In the genomic region with DNA sequence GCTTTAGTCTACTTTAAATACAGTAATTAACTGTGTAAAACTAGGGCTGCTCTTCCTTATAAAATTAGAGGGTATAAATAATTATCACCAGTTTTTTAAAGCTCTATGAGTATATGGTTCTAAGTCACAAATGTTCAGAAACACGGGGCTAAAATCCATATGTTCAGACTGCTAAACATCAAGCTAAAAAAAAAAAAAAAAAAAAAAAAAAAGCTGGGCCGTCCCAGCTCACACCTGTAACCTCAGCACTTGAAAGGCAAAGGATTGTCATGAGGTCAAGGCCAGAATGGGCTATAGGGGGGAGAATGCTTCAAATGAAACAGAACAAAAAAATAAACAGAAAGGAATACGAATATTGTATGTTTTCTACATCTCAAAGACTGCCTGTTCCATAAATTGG, we compare ENCODE assay signal across 8 mouse cellular contexts. TPM values are rescaled to one million over a fixed set of nuclear protein-coding genes. Genes with fewer than 3 reads are reported as not detected.
A peak's percentile ranks its signal among the peaks of the same experiment; 100 is the strongest.
DNase-seq lines count a peak whose midpoint lies in the region; ATAC-seq lines count a peak whose summit lies in the region.

No protein-coding gene starts in this region.

- ATAC-seq in kidney, embryonic 15.5 days (replicated peaks; ENCODE audit: low FRiP score): no peak
- ATAC-seq in hindbrain, embryonic 15.5 days (ENCODE audit: low FRiP score, low read depth): no peak
- no peak for ATAC-seq in midbrain, embryonic 15.5 days (replicated peaks)

- H3K4me3 ChIP-seq in kidney, embryonic 15.5 days (replicated peaks): peak overlapping the region; percentile 67
- peak overlapping the region; percentile 91 for H3K4me3 ChIP-seq in brown adipose tissue, adult 24 weeks (ENCODE audit: insufficient read depth, low read depth, low read length)
- H3K4me3 ChIP-seq in hindbrain, embryonic 15.5 days: peak overlapping the region; percentile 64
- peak overlapping the region; percentile 64 for H3K4me3 ChIP-seq in midbrain, embryonic 15.5 days

- H3K27me3 ChIP-seq in kidney, embryonic 15.5 days: no peaks in the 10 kb centered on the region
- no peaks in the 10 kb centered on the region for H3K27me3 ChIP-seq in hindbrain, embryonic 15.5 days
- H3K27me3 ChIP-seq in midbrain, embryonic 15.5 days (replicated peaks): no peaks in the 10 kb centered on the region

- H3K36me3 ChIP-seq in kidney, embryonic 15.5 days: no peaks in the 10 kb centered on the region
- H3K36me3 ChIP-seq in hindbrain, embryonic 15.5 days: no peaks in the 10 kb centered on the region
- H3K36me3 ChIP-seq in midbrain, embryonic 15.5 days (replicated peaks): no peaks in the 10 kb centered on the region

- H3K9me3 ChIP-seq in kidney, embryonic 15.5 days (replicated peaks): no peaks in the 10 kb centered on the region
- H3K9me3 ChIP-seq in hindbrain, embryonic 15.5 days: no peaks in the 10 kb centered on the region
- no peaks in the 10 kb centered on the region for H3K9me3 ChIP-seq in midbrain, embryonic 15.5 days

- peak overlapping the region; percentile 59 for H3K9ac ChIP-seq in kidney, embryonic 15.5 days
- H3K9ac ChIP-seq in hindbrain, embryonic 15.5 days: 0 out of 2 replicates have a peak overlapping the region, but pooled peaks have one; percentile 47
- no peak overlapping the region for H3K9ac ChIP-seq in midbrain, embryonic 15.5 days

- 8% methylated on average over 3 of the region's 3 CpGs for WGBS in kidney, embryonic 15.5 days
- WGBS in hindbrain, embryonic 15.5 days: 17% methylated on average over 3 of the region's 3 CpGs
- WGBS in midbrain, embryonic 15.5 days: 10% methylated on average over 3 of the region's 3 CpGs

- peak overlapping the region; percentile 56 for H3K4me2 ChIP-seq in kidney, embryonic 15.5 days
- H3K4me2 ChIP-seq in hindbrain, embryonic 15.5 days: peak overlapping the region; percentile 60
- H3K4me2 ChIP-seq in midbrain, embryonic 15.5 days: peak overlapping the region; percentile 62

- peak overlapping the region; percentile 95; the same call in 1 of the 2 replicates for H3K27ac ChIP-seq in kidney, embryonic 15.5 days
- no peak overlapping the region for H3K27ac ChIP-seq in brown adipose tissue, adult 24 weeks (replicated peaks; ENCODE audit: low read depth, low read length)
- H3K27ac ChIP-seq in hindbrain, embryonic 15.5 days (replicated peaks): no peak overlapping the region
- H3K27ac ChIP-seq in midbrain, embryonic 15.5 days: no peak overlapping the region

- no peak for DNase-seq in kidney, postnatal 14 days
- DNase-seq in right cerebral cortex, postnatal 4 days: no peak
- DNase-seq in kidney, adult 11 months: no peak
- no peak for DNase-seq in spleen, postnatal 36 days (ENCODE audit: low spot score in 2 of 2)

- H3K4me1 ChIP-seq in kidney, embryonic 15.5 days: 0 out of 2 replicates have a peak, but pooled peaks cover 5% of the 10 kb centered on the region
- peaks cover 3% of the 10 kb centered on the region; the same call in 1 of the 2 replicates for H3K4me1 ChIP-seq in brown adipose tissue, adult 24 weeks (ENCODE audit: control insufficient read depth, insufficient read depth, insufficient read length, low read length)
- 0 out of 2 replicates have a peak, but pooled peaks cover 5% of the 10 kb centered on the region for H3K4me1 ChIP-seq in hindbrain, embryonic 15.5 days (replicated peaks)
- H3K4me1 ChIP-seq in midbrain, embryonic 15.5 days: no peaks in the 10 kb centered on the region

RNA-seq across cellular contexts. Expression of gene Magt1, which starts 0.9 kb away (rescaled TPM):
- polyA plus RNA-seq in kidney, embryonic 15.5 days (2015; fragmentation: Nextera tagmentation; extraction: Ambion mirVana): 69.7 and 69.9 TPM in 2 replicates
- polyA plus RNA-seq in brown adipose tissue, adult 24 weeks (2012; ENCODE audit: insufficient read depth, insufficient read length, missing spikeins): 30.4 and 33.4 TPM in 2 replicates
- polyA plus RNA-seq in hindbrain, embryonic 15.5 days (2015; fragmentation: Nextera tagmentation; extraction: Ambion mirVana): 22.4 and 23.6 TPM in 2 replicates
- polyA plus RNA-seq in midbrain, embryonic 15.5 days (2015; fragmentation: Nextera tagmentation; extraction: Ambion mirVana): 19.0 and 19.4 TPM in 2 replicates

RNA-seq across cellular contexts. Expression of gene Cox7b, which starts 4.7 kb away (rescaled TPM):
- polyA plus RNA-seq in kidney, embryonic 15.5 days (2015; fragmentation: Nextera tagmentation; extraction: Ambion mirVana): 459 and 491 TPM in 2 replicates
- polyA plus RNA-seq in brown adipose tissue, adult 24 weeks (2012; ENCODE audit: insufficient read depth, insufficient read length, missing spikeins): 7,166 and 8,308 TPM in 2 replicates
- 401 and 490 TPM in 2 replicates for polyA plus RNA-seq in hindbrain, embryonic 15.5 days (2015; fragmentation: Nextera tagmentation; extraction: Ambion mirVana)
- 354 and 372 TPM in 2 replicates for polyA plus RNA-seq in midbrain, embryonic 15.5 days (2015; fragmentation: Nextera tagmentation; extraction: Ambion mirVana)

RNA-seq across cellular contexts. Expression of gene Atp7a, which starts 16.3 kb away (rescaled TPM):
- 28.2 and 29.3 TPM in 2 replicates for polyA plus RNA-seq in kidney, embryonic 15.5 days (2015; fragmentation: Nextera tagmentation; extraction: Ambion mirVana)
- 1.7 and 2.4 TPM in 2 replicates for polyA plus RNA-seq in brown adipose tissue, adult 24 weeks (2012; ENCODE audit: insufficient read depth, insufficient read length, missing spikeins)
- polyA plus RNA-seq in hindbrain, embryonic 15.5 days (2015; fragmentation: Nextera tagmentation; extraction: Ambion mirVana): 12.5 and 14.0 TPM in 2 replicates
- 15.0 and 16.3 TPM in 2 replicates for polyA plus RNA-seq in midbrain, embryonic 15.5 days (2015; fragmentation: Nextera tagmentation; extraction: Ambion mirVana)

Comparison
In these comparisons a context has a peak if more than half of its experiments do, and no peak if none do; other contexts are left out.
1. RNA of gene Cox7b, which starts 4.7 kb away (polyA plus RNA-seq): 7,166 to 8,308 TPM in brown adipose tissue, adult 24 weeks; 459 to 491 TPM in kidney, embryonic 15.5 days, 401 to 490 TPM in hindbrain, embryonic 15.5 days and 354 to 372 TPM in midbrain, embryonic 15.5 days; every median in the first group is over 10 times any median in the second.
2. Peak in every context shown above with its lines, with median percentiles within 50 percentile points of each other: H3K4me2 ChIP-seq and H3K4me3 ChIP-seq.